Mouse (Mus musculus): ENCODE measurements around the gene Cdkn1a.
A peak's percentile ranks its signal among the peaks of the same experiment; 100 is the strongest.
"Not testable (repeated sequence)": the region's sequence is repeated elsewhere in the genome, so short reads cannot be mapped to it uniquely, and the experiment has no call there.

Gene Cdkn1a

DNA sequence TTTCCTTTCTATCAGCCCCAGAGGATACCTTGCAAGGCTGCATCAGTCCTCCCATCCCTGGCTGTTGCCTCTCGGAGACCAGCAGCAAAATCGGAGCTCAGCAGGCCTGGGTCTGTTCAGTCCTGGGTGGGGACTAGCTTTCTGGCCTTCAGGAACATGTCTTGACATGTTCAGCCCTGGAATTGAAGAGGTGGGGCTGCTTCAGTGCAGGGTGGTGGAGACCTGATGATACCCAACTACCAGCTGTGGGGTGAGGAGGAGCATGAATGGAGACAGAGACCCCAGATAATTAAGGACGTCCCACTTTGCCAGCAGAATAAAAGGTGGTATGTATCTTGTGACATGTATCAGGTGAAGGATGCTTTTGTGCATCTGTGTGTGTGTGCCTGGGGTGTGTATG is at the start of gene Cdkn1a:
Gene Cdkn1a, plus strand, starts transcription at position 201 of the 400 bp plus-strand sequence.
- DNase-seq (ENCODE audit: low spot score) = no peak

DNA sequence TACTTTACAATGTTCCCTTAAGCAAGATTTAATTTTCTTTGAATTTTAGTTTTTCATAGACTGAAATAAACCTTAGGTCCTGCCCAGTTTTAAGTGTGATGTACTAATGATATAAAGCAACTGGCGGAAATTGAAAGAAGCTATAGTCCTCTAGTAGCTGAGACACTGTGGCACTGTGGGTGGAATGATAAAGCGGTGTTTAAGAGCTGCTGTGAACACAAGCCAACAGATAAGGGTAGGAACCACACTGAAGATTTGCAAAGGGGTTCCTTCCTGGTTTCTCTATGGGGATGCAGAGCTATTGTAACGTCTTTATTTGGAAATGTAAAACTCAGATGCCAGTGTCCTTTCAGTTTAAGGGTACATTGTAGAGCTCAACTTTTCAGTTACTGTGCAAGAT is 49.1 kb upstream of the Cdkn1a start:
- DNase-seq (ENCODE audit: low spot score) = not testable (repeated sequence)

DNA sequence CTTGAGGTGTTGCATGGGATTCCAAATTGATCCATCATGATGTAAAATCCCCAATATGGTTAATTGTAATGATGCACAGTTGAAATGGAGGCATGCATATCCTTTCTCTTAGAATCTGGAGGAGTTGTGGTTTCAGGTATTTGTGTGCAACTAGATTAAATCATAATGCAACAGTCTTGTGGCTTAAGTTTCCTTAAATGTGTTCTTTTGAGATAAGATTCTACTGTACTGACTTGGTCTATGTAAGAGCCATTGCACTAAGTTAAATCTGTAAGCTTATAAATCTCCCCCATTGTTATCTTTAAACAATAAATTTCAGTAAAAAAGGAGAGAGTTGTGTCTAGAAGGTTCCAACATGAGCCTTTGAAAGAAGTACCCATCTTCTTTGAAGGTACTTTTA is 48.2 kb upstream of the Cdkn1a start:
- no peak for DNase-seq (ENCODE audit: low spot score)

DNA sequence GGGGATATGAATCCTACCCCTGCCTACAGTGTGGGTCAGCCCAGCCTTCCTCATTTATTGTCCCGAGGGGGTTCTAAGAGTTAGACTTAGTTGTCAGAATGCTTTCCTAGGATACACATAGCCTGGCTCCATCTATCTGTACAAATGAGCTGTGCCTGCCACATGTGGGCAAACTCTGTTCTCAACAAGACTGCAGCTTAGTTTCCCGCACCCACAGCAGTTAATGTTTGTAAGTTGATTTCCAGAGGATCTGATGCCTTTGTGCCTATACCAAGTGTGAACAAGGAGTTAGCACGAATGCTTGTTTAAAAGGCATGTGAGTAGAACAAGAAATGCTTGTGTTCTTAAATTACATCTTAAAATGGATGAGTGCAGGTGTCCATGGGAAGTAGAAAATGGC is 47.2 kb upstream of the Cdkn1a start:
- no peak for DNase-seq (ENCODE audit: low spot score)

DNA sequence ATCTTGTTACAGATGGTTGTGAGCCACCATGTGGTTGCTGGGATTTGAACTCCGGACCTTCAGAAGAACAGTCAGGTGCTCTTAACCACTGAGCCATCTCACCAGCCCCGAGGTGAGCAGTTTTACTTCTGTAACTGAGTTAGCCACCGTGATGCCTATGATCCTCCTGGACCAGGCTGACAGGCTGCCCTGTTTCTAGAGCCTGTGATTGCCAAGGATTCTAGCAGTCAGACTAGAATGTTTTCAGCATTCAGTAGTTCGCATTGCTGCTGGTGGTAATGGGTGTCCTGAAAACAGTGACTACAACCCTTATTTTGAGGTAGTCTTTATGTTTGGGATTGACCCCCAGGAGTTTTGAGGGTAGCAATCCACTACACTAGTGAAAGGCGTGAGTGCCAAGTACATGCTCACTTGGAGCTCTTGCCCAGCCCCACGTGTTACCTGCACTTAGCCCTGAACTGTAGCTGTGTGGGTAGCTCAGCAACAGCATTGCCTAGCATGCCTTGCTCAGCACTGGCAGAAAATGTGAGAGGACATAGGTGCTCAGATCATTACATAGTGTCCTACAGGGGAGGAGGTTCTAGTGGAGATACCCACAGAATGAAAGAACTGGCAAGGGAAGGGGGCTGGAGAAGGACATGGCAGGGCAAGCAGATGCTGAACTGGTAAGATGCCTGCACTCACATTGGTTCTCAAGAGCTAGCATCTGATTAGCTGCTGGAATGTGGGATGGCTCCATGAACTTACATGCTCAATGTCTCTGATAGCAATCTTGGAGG is 46.4 kb upstream of the Cdkn1a start:
- DNase-seq (ENCODE audit: low spot score) = peak; percentile 41

DNA sequence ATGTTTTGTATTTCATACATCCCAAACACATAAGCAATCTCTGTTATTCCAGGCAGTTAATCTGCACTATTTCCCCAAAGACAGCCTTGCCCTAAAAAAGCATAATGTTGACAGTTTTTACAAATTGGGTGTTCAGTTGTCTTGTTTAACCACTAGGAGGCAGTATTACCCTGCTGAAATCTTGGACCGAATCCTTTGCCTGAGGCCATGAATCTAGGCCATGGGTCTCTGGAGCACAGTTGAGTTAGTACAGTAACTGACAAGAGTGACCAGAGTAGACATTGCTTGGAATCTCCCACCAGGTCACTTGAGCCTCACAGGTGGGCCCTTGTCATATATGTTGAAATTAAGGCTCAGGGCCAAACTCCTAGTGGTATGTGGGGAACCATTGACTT is 45.9 kb upstream of the Cdkn1a start:
- DNase-seq (ENCODE audit: low spot score) = peak; percentile 58

DNA sequence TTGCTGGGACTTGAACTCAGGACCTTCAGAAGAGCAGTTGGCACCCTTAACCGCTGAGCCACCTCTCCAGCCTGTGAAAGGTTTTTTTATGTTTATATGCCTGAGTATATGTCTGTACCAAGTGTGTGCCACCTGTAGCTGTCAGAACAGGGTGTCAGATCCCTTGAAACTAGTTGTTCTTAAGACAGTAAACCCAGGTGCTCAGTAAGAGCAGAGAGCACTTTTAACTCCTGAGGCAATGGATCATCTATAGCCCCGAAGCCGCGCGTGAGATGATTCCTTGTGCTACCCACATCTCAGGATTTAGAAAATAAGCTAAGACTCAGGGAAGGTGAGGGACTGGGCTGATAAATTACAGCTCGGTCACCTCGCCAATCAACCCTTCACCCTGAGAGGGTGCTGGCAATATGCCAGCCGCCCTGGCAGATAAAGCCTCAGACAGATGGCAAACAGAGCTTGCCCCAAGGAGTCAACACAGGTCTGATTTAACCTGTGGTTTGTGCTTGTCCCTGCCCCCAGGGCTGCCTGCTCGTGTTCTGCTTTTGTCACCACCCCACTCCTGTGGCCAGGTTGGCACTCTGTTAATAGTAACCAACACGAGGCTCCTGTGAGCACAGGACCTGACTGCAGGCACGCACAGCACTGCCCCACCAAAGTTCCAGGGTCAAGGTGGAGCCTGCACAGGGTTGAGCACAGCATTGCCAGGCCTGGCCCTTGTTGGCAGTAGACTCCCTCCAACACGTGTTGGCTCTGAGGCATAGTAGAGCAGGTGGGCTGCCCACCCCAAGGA is 44.8 kb upstream of the Cdkn1a start:
- DNase-seq (ENCODE audit: low spot score) = no peak

DNA sequence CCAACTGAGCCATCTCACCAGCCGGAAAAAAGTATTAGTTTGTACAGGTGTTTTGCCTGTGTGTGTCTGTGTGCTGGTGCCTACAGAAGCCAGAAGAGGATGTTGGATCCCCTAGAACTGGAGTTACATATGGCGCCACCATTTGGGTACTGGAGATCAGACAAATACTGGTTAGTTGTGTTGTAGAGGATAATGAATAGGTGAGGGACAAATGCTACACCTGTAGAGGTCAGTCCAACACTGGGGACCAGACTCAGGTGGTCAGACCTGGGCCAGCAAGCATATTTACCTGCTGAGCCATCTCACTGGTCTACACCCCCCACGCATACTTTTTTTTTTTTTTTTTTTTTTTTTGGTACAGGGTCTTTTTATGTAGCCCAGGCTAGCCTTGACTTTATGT is 43.9 kb upstream of the Cdkn1a start:
- no peak for DNase-seq (ENCODE audit: low spot score)

DNA sequence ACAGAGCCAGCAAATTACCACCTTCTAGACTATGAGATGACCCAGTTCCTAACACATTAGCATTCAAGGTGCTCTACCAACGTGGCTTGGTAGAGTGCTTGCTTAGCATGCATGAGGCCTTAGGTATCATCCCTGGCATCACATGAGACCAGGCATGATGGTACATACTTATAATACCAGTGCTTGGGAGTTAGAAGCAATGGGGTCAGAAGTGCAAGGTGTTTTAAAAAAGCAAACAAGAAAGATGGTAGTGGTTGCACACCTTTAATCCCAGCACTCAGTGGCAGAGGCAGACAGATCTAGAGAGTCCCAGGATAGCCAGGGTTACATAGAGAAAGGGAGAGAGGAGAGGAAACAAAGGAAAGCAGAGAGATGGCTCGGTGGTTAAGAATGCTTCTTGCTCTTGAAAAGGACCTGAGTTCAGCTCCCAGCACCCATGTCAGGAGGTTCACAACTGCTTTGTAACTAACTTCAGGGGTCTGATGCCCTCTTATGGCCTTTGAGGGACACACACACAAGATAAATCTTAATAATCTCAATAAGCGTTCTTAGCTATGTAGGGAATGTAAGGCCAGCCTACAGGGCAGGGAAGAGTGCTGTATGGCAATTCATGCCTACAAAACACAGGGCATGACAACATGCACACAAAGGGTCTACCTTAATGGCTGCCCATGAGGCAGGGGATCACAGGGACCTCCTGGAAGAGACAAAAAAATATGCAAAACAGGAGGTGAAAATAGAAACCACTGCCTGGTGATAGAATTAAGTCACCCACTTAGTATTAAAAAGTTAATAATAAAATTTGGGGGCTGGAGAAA is 42.9 kb upstream of the Cdkn1a start:
- DNase-seq (ENCODE audit: low spot score) = no peak

DNA sequence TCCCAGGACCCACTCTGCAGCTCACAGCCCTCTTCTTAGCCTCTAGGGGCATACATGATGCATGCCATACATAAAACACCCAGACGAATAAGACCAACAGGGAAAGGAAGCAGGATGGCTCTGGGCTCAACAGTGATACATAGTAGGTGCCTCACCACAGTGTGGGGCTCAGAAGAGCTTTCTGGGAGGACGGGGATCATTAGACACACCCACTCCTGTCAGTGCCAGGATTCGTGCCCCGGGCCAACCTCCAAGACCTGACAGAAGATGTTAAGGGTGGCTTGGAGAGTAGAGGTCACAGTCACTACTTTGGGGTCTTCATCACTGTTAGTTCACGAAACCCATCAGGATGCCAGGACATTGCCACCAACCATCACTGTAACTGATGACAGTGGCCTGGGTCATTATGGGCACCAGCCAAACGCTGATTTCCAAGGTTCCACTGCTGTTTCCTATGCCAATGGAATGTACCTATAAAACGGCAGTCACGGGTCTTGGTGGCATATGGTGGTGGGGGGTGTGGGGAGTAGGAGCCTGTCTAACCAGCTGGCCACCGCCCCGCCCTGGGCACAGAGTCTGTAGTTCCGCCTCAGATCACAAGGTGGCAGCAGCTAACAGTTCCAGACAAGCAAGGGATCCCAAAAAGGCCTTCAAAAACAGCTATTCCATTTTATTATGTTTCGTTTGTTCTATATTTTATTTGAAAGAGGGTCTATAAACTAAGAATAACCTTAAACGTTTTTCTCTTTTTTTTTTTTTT is 41.8 kb upstream of the Cdkn1a start:
- peak; percentile 82 for DNase-seq (ENCODE audit: low spot score)

DNA sequence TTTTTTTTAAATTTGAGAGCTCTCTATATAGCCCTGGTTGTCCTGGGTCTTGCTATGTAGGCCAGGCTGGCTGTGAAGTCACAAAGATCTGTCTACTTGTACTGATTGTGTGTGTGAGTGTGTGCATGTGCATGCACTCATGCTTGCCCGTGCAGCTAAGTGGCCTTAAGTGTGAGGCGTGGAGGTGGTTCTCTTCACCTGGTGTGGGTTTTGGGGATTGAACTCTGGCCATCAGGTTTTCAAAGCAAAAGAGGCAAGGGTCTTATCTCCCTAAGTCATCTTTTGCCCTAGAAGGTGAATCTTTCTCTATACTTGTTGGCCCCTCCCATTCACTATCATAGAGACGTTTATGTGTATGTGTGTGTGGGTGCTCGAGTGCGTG is 41.3 kb upstream of the Cdkn1a start:
- DNase-seq (ENCODE audit: low spot score) = no peak

DNA sequence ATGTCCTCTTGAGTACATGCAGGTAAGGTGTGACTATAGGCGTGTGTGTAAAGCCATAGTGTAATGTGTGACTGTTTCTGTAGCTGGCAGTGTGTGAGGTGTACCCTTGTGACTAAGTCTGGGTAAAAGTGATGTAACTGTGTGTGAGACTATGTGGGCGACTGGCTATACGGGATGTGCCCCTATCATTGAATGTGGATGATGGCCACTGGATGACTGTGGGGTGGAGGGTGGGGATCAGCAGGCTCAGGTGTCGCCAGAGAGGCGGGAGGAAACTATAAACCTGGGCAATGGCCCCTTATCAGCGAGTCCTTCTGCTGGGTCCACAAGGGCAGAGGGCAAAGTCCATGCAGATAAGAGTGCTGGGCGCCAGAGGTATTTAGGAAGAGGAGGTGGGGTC is 40.9 kb upstream of the Cdkn1a start:
- DNase-seq (ENCODE audit: low spot score) = no peak

DNA sequence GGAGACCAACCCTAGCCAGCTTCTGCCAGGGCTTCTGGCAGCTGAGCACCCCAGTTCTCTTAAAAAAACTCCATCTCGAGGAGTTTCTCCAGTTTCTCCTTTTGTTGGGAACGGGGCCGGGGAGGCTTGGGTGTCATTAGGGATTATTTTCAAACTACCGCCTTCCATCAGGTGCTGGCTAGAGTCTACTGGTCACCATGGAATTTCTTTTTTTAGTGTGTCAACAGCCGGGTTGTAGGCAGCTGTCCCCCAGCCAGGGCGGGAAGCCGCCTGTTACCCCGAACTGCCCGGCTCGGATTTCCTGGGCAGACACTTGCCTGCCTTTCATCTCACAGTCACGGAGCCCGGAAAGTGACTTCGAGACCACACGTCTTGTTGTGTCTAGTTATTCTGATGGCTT is 40.0 kb upstream of the Cdkn1a start:
- no peak for DNase-seq (ENCODE audit: low spot score)

DNA sequence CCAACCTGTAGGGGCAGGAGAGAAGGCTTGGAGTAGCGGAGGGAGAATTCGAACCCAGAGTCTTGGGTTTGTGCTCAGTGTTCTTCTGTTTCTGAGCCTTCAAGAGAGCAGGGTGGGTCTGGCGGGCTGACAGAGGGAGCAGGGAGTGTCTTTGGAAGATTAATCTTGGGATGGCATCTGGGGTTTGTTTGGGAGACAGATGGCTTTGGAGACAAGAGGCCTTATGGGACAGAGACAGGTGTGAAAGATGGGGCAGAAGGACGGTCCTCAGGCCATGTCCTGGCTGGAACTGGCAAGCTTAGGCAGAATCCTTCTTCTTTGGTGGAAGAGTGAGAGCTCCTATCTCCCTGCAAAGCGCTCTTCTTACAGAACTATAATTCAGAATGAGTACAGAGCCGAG is 37.7 kb upstream of the Cdkn1a start:
- DNase-seq (ENCODE audit: low spot score) = no peak

DNA sequence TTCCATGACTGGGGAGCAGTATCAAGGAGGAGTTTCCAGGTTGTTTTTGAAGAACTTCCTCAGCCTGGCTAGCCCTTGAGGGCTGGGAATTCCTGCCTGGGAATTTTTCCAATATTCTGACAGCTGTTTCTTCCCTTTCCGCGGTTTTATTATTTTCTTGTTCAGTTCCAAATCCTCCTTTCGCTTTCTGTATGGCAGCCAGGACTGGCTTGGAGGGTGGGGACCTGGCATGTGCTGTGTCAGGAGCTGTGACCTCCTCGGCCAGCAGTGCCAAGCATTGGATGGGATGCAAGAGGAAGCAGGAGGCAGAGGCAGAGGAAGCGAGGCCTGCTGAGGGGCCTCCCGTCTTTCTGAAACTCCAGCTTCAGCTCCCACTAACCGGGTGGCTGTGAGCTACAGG is 36.9 kb upstream of the Cdkn1a start:
- DNase-seq (ENCODE audit: low spot score) = no peak

DNA sequence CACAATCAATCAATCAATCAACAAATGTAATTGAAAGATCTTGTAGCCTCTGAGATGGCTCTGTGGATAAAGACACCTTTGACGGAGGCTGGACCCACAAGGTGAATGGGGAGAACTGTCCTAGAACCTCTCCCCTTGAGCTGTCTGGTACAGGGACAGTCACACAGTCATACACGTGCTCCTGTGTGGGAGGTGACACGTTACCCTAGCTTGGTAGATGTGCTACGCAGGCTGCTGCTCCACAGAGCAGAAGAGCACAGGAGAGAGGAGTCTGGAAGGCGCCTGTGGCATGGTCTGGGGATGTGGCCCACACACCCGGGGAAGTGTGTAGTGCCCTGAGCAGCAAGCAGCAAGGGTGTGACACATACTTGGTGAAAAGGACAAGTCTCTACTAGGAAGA is 36.3 kb upstream of the Cdkn1a start:
- DNase-seq (ENCODE audit: low spot score) = no peak

DNA sequence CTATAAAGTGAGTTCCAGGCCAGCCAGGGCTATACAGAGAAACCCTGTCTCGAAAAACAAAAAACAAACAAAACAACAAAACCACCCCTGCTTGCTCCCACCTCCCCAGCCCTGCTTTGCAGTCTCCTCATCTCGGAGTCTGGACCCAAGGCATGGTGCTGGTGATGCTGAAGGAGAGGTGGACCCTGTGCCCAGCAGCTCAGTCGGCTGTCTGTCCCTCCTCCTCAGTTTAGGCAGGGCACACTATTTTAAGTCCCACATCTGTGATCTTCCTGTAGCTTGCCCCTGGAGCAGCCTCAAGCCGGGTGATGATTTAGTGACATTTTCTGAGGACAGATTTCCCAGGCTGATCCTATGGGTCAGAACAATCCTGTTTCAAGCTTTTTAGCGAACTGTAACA is 35.2 kb upstream of the Cdkn1a start:
- DNase-seq (ENCODE audit: low spot score) = no peak

DNA sequence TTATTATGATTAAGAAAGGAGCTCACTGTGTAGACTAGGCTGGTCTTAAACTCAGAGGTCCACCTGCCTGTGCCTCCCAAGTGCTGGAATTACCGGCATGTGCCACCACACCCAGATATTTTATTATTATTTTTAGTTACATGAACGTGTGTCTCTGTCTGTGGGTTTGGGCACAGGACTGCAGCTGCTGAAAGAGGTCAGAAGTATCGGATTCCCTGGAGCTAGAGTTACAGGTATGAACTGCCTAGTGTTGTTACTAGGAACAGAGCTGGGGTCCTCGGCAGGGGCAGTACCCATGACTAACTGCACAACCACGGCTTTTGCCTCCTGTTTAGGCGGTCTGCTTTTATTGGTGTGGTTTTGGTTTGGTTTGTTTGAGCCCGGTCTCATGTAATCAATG is 34.6 kb upstream of the Cdkn1a start:
- no peak for DNase-seq (ENCODE audit: low spot score)

DNA sequence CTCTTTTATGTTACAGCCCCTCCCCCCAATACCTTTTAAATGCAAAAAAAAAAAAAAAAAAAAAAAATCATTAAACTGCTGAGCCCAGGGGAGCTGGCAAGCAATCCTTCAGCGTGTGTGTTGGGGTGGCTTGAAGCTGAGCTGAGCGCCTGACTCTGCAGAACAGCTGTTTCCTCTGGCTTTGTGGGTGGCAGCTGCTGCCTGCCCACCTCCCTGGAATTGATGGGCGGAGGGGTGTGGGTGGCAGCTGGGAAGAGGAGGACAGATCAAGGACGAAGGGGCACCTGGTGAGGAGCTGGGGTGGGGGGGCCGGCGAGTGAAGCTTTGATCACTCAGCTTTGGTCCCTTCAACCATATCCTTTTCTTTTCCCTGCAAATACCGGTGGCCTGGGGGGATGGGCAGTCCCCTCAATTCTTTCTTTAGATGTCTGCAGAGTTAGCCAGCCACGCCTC is 34.1 kb upstream of the Cdkn1a start:
- DNase-seq (ENCODE audit: low spot score) = no peak

DNA sequence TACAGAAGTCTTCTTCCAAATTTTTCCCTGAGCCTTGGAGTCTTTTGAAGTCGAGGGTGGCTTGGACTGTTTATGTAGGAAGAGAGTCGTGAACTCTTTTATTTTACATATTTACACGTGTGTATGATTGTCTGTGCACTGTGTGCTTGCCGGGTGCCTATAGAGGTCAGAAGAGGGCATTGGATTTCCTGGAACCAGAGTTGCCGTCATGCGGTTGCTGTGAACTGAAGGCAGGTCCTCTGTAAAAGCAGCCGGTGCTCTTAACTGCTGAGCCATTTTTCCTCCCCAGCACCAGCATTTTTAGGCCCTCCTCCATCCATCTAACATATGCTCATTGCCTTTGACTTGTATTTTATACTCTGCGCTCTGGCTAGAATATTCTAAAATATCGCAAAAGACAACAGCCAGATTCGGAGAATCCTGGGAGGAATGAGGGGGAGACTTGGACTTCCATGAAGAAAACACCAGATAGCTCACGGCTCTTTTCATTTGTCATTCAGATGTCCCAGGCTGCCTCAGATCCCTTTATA is 33.4 kb upstream of the Cdkn1a start:
- no peak for DNase-seq (ENCODE audit: low spot score)

DNA sequence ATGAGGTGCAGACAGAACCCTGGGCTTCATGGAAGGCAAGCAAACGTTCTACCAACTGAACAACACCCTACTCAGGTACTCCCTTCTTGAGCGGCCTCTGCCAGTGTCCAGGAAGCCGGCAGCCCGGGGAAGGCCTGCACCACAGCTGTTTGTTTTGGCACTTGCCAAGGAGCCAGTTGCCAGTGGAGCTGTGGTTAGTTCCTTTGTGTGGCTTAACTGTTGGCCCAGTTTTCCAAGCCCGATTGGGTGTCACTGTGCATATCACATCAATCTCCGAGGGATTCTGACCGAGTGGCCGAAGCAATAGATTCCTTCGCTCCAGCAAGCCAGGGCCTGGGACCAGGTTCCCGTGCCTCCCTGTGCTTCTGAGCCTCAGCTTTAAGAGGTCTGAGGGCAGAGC is 32.8 kb upstream of the Cdkn1a start:
- no peak for DNase-seq (ENCODE audit: low spot score)

DNA sequence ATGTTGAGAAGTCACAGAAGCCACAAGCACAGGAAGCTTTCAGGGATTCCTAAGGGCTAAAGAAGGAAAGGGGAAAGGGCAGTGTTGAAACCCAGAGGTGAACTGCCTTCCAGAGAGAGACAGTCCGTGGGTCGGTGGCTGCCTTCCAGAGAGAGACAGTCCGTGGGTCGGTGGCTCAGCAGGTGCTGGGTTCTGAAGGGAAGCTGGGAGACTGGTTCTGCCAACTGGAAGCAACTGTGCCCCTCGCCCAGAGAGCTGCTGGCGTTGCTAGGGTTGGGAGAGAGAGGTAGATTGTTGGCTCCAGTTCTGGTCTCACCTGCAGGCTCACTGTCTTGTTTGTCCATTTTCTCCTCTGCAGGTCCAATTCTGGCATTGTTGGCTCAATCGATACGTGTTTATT is 32.3 kb upstream of the Cdkn1a start:
- no peak for DNase-seq (ENCODE audit: low spot score)
